Mouse (Mus musculus) forebrain, embryonic 15.5 days (tissue): ENCODE data around the gene Cpn1. TPM values are rescaled to one million over a fixed set of nuclear protein-coding genes. Genes with fewer than 3 reads are reported as not detected.

Experiments
- ATAC-seq: fragments of 200-750 bp; cut with Nextera tagmentation; replicated peaks from 2 replicates; pipeline ENCODE4 v1.8.0; 2017; ENCODE audit warnings: mild to moderate bottlenecking, moderate TSS enrichment, moderate library complexity
- H3K27ac ChIP-seq: fragments of 300-500 bp; sonication (generic); replicated peaks from 2 replicates; pipeline ENCODE4 v1.5.1; 2015; ENCODE audit warnings: mild to moderate bottlenecking, inconsistent platforms
- H3K27me3 ChIP-seq: fragments of 300-500 bp; sonication (generic); 2 replicates; pipeline ENCODE4 v1.6.1; 2015; ENCODE audit warnings: inconsistent platforms
- H3K36me3 ChIP-seq: fragments of 300-500 bp; sonication (generic); 2 replicates; pipeline ENCODE4 v1.6.1; 2015; ENCODE audit warnings: mild to moderate bottlenecking, inconsistent platforms
- H3K4me1 ChIP-seq: fragments of 300-500 bp; sonication (generic); 2 replicates; pipeline ENCODE4 v1.6.1; 2015; ENCODE audit warnings: inconsistent platforms
- H3K4me2 ChIP-seq: fragments of 300-500 bp; sonication (generic); replicated peaks from 2 replicates; pipeline ENCODE4 v1.6.1; 2015; ENCODE audit warnings: mild to moderate bottlenecking, inconsistent platforms
- H3K4me3 ChIP-seq: fragments of 300-500 bp; sonication (generic); 2 replicates; pipeline ENCODE4 v1.5.1; 2015; ENCODE audit warnings: mild to moderate bottlenecking, inconsistent platforms
- H3K9ac ChIP-seq: fragments of 300-500 bp; sonication (generic); replicated peaks from 2 replicates; pipeline ENCODE4 v1.6.1; 2015; ENCODE audit warnings: mild to moderate bottlenecking, inconsistent platforms
- H3K9me3 ChIP-seq: fragments of 300-500 bp; sonication (generic); 2 replicates; pipeline ENCODE4 v1.6.1; 2016; ENCODE audit warnings: inconsistent platforms
- WGBS: fragments of 180-500 bp; shearing (Covaris S2); methylation state at CpG from one replicate; pipeline ENCODE4 v1.1.7; 2015; ENCODE audit warnings: mixed read lengths; 5-methylcytosine and 5-hydroxymethylcytosine counted together
- polyA plus RNA-seq: library from polyadenylated mRNA; unstranded; fragments of >200 nt; fragmentation: Nextera tagmentation; extraction: Ambion mirVana; gene quantifications from 2 replicates; pipeline ENCODE4 v1.2.1, GENCODE M21; 2015

The Cpn1 gene
- polyA plus RNA-seq, 1 experiment from 2014 or later: 0.36 TPM

DNA sequence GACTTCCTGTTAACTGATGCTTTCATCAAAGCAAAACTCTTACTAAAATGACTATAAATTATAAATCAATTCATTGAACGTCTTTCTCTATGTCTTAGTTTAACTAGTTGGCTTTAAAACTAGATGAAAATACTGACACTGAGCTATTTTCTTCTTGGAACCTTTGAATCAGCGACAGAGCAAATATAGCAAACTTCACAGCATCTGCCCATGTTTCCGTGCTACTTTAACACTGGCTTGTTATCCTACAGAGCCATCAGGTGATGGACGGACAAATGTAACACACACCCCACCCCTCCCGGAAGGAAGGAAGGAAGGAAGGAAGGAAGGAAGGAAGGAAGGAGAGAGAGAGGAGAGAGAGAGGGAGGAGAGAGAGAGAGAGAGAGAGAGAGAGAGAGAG, 58.4 kb downstream of the Cpn1 start:
- WGBS: 80% methylated on average over 5 of the region's 5 CpGs
- no peaks in the 10 kb centered on the region for H3K9me3 ChIP-seq
- no peak overlapping the region for H3K4me2 ChIP-seq
- H3K27ac ChIP-seq: no peak overlapping the region
- no peaks in the 10 kb centered on the region for H3K36me3 ChIP-seq
- peaks cover 8% of the 10 kb centered on the region; the same call in 1 of the 2 replicates for H3K4me1 ChIP-seq
- ATAC-seq: no peak
- no peaks in the 10 kb centered on the region for H3K27me3 ChIP-seq
- H3K9ac ChIP-seq: no peak overlapping the region
- H3K4me3 ChIP-seq: no peak overlapping the region

DNA sequence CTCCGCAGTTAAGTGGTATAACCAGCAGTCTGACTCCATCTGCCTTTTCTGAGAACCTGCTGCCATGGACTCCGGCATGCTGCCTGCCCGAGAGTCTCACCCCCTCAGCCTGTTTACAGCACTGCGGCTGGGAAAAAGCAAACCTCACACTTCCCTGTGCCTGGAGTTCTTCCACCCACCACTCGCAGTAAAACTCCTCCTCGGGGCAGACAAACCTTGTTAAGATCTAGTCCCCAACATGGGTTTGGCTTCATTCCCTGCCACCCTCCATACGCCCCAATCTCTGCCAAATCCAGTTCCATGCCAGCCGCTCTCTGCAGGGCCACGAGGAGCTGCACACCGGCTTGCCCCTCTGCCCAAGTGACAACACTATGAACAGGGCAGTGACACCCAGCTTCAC, 59.3 kb downstream of the Cpn1 start:
- no peaks in the 10 kb centered on the region for H3K9me3 ChIP-seq
- ATAC-seq: no peak; the same call in 1 of the 2 replicates
- 46% methylated on average over 10 of the region's 10 CpGs for WGBS
- no peaks in the 10 kb centered on the region for H3K36me3 ChIP-seq
- H3K9ac ChIP-seq: no peak overlapping the region
- no peaks in the 10 kb centered on the region for H3K27me3 ChIP-seq
- H3K4me3 ChIP-seq: no peak overlapping the region
- H3K4me1 ChIP-seq: peaks cover 8% of the 10 kb centered on the region; the same call in 1 of the 2 replicates
- H3K4me2 ChIP-seq: no peak overlapping the region
- no peak overlapping the region for H3K27ac ChIP-seq

DNA sequence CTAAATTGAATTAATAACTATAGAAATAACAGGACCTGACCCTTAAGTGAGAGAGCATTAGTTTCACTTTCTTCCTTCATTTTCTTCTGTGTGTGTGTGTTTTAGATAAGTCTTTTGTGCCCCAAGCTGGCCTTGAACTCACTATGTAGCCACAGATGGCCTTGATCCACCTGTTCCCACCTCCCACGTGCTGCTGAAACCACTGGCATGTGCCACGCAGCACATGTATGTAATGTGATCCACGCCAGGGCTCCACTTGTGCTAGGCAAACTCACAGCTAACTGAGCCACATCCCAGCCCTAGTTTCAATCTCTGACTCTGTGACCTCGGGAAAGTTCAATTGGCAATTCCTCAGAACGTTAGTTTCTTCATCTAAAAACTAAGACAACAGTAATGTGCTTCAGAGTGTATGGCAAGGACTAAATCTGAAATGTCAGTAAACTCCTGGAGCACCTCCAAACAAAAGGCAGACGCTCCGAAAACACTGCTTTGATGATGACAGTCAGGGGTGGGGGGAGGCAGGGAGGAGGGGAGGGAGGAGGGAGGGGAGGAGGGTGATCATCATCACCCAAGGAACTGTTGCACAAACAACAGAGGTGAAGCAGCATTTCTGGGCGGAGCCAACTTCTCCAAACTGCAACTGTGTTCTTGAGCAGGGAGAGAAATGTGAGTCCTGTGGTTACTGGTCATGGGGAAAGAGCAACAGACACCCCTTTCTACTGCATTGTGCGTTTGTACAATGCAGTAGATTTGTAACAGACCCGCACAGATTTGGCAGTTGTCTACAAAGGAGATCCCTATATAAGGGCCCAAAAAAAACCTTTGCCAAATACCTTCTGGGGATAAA, 60.0 kb downstream of the Cpn1 start:
- no peak for ATAC-seq
- WGBS: 74% methylated on average over 10 of the region's 10 CpGs
- H3K4me1 ChIP-seq: peaks cover 8% of the 10 kb centered on the region; the same call in 1 of the 2 replicates

DNA sequence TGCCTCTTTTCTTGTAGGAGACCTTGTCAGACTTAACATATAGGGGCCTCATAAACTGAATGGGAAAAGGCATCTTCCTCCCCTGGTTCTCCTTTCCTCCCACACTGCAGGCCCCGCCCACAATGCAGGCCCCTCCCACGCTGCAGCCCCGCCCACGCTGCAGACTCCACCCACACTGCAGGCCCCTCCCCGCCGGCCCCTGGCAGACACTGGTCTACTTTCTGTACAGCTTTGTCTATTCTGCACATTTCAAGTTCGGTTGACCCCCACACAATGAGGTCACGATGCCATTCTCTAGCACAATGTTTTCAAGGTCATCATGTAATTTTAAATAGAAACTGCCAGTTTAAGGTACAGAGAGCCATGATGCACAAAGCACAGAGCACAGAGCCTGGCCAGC, 62.0 kb downstream of the Cpn1 start:
- no peak for ATAC-seq
- no peaks in the 10 kb centered on the region for H3K27me3 ChIP-seq
- no peaks in the 10 kb centered on the region for H3K9me3 ChIP-seq
- no peak overlapping the region for H3K27ac ChIP-seq
- H3K36me3 ChIP-seq: no peaks in the 10 kb centered on the region
- H3K4me2 ChIP-seq: no peak overlapping the region
- H3K4me3 ChIP-seq: no peak overlapping the region
- H3K4me1 ChIP-seq: peaks cover 8% of the 10 kb centered on the region; the same call in 1 of the 2 replicates
- 79% methylated on average over 7 of the region's 8 CpGs for WGBS
- H3K9ac ChIP-seq: no peak overlapping the region

More for the DNA sequence above, 60.0 kb downstream of the Cpn1 start:
- no peak overlapping the region for H3K27ac ChIP-seq
- no peaks in the 10 kb centered on the region for H3K9me3 ChIP-seq
- no peak overlapping the region for H3K9ac ChIP-seq
- no peaks in the 10 kb centered on the region for H3K27me3 ChIP-seq
- no peak overlapping the region for H3K4me2 ChIP-seq
- H3K36me3 ChIP-seq: no peaks in the 10 kb centered on the region
- H3K4me3 ChIP-seq: no peak overlapping the region

DNA sequence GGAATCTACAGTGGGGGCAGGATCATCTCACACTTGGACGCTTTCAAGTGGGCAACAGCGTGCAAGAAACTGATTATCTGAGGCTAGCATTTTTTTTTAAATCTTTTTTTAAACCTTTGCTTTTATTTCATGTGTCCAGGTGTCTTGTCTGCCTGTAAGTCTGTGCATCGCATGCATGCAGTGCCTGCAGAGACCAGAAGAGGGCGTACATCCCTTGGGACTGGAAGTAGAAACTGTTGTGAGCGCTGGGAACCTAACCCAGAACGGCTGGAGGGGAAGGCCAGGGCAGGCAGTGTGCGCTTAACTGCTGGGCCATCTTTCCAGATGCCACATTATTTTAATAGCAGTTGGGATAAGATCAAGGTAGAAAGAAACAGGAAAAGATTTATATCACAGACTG, 63.4 kb downstream of the Cpn1 start:
- Histone ChIP-seq H3K4me1 (peaks cover 8% of the 10 kb centered on the region; the same call in 1 of the 2 replicates), H3K36me3 (no peaks in the 10 kb centered on the region), H3K9ac (no peak overlapping the region), H3K4me3 (no peak overlapping the region), H3K27ac (no peak overlapping the region), H3K9me3 (no peaks in the 10 kb centered on the region), H3K27me3 (no peaks in the 10 kb centered on the region), H3K4me2 (no peak overlapping the region)
- no peak for ATAC-seq
- 92% methylated on average over 7 of the region's 7 CpGs for WGBS

DNA sequence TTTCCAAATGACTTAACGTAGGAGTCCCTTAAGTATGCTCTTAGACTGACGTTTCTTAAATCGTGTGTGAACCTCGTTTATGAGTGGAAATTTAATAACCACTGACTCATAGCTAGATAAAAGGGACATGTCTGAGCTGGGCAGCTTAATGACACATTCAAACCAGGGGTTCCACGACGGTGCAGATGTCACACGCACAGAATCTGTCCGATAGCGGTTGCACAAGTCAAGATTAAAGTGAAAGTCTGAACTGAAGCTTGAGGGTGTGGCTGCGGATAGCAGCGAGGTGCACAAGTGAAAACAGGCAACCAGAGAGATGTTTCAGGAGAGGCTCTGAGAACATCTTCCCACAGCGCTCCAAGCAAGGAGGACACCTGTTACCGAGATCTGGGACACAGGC, 64.9 kb downstream of the Cpn1 start:
- Histone ChIP-seq H3K9me3 (no peaks in the 10 kb centered on the region), H3K36me3 (no peaks in the 10 kb centered on the region), H3K9ac (no peak overlapping the region), H3K4me1 (no peaks in the 10 kb centered on the region), H3K27ac (no peak overlapping the region), H3K4me2 (no peak overlapping the region), H3K4me3 (no peak overlapping the region), H3K27me3 (no peaks in the 10 kb centered on the region)
- no peak for ATAC-seq
- WGBS: 57% methylated on average over 13 of the region's 13 CpGs

DNA sequence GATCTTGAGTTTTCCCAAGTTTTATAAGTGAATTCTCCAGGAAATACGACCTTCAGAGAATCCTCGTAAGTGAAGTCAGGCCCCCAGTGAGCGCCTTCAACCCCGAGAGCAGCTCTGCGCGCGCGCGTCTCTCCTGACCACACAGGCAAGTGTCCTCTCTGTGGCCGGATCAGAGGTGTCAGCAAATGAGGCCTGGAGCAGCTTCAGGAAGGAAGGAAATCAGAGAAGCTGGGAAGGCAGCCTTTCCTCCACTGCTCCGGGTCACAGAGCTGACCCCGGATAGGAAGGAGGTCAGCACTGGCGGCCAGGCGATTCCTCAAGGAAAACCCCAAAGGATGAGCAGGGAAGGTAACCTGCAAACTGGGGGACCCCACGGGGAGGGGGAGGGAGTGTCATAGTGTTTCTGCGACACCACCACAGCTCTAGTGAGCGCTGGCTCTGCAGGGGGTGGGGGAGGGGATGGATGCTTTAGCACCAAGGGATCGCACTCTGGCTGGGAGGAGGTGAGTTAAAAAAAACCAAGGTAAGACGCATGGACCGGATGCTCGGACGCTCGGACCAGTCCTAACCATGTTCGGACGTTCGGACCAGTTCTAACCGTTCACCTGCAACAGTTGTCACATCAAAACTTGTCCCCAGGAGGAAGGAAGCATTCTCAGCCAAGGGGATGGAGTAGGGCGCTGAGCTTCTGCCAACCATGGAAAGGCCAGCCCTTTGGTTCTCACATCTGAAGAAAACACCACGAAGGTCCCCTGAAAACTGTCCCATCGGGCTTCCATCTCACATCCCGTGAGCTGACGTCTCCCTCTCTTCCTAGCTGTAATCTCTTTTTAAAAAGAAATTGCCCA, 65.7 kb downstream of the Cpn1 start:
- Histone ChIP-seq H3K27me3 (no peaks in the 10 kb centered on the region), H3K4me2 (no peak overlapping the region), H3K4me1 (no peaks in the 10 kb centered on the region), H3K9ac (no peak overlapping the region), H3K27ac (no peak overlapping the region), H3K4me3 (no peak overlapping the region), H3K36me3 (no peaks in the 10 kb centered on the region), H3K9me3 (no peaks in the 10 kb centered on the region)
- WGBS: 24% methylated on average over 32 of the region's 32 CpGs
- no peak for ATAC-seq

DNA sequence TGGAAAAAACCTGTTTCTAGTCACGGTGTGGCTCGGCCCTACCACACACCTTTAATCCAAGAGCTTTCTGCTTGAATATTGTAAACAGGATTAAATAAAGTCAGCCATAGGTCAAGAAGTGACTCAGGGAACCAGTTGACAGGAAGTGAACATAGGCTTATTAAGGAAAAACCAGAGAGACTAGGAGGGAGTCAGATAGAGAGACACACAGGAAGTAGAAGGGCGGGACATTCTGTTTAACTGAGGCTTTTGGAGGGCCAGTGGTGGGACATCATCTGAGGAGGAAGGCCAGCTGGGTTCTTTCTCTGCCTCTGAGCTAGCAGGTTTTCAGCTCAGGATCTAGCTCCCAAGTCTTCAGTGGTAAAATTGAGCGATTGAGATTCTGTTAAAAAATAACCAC, 66.5 kb downstream of the Cpn1 start:
- no peak overlapping the region for H3K4me3 ChIP-seq
- no peaks in the 10 kb centered on the region for H3K36me3 ChIP-seq
- no peaks in the 10 kb centered on the region for H3K27me3 ChIP-seq
- ATAC-seq: no peak
- H3K4me1 ChIP-seq: no peaks in the 10 kb centered on the region
- H3K4me2 ChIP-seq: no peak overlapping the region
- H3K9ac ChIP-seq: no peak overlapping the region
- WGBS: 91% methylated on average over 4 of the region's 4 CpGs
- no peak overlapping the region for H3K27ac ChIP-seq
- no peaks in the 10 kb centered on the region for H3K9me3 ChIP-seq

DNA sequence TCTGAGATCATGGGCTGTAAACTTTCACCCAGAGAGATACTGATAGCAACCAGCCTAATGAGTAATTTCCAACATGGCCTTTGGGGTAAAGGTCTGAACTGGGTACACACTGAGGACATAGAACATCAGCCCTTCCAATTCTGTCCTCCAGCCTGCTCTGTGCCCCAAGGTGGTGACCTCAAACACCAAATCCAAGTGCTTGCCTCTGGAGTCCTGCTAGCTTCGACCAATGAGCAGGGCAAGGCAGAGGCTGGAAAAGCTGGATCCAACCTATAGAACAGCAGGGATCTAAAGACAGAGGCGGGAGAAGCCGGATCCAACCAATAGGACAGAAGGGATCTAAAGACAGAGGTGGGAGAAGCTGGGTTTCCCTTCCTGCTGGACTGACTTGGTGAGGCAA, 67.5 kb downstream of the Cpn1 start:
- H3K9ac ChIP-seq: no peak overlapping the region
- no peaks in the 10 kb centered on the region for H3K4me1 ChIP-seq
- no peaks in the 10 kb centered on the region for H3K27me3 ChIP-seq
- whole genome bisulfite sequencing: 84% methylated on average over 3 of the region's 3 CpGs
- no peak overlapping the region for H3K4me3 ChIP-seq
- H3K4me2 ChIP-seq: no peak overlapping the region
- no peak for ATAC-seq
- H3K36me3 ChIP-seq: no peaks in the 10 kb centered on the region
- no peak overlapping the region for H3K27ac ChIP-seq
- no peaks in the 10 kb centered on the region for H3K9me3 ChIP-seq

DNA sequence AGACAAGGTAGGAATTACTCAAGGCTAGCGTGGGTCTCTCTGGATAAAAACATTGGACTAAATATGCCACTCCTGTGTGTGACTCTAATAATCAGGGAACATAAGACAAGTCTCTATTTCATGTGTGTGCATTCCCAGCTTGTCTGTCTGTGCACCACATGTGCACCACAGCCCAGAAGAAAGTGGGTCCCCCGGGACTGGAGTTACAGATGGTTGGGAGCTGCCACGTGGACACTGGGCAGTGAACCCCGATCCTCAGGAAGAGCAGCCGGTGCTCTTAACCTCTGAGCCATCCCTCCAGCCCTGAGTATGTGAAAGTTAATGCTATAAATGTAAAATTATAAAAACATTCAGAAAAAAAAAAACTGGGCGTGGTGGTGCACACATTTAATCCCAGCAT, 68.6 kb downstream of the Cpn1 start:
- 88% methylated on average over 6 of the region's 6 CpGs for whole genome bisulfite sequencing
- Histone ChIP-seq H3K27ac (no peak overlapping the region), H3K4me1 (no peaks in the 10 kb centered on the region), H3K9me3 (no peaks in the 10 kb centered on the region), H3K9ac (no peak overlapping the region), H3K36me3 (no peaks in the 10 kb centered on the region), H3K27me3 (no peaks in the 10 kb centered on the region), H3K4me2 (no peak overlapping the region), H3K4me3 (no peak overlapping the region)
- ATAC-seq: no peak

DNA sequence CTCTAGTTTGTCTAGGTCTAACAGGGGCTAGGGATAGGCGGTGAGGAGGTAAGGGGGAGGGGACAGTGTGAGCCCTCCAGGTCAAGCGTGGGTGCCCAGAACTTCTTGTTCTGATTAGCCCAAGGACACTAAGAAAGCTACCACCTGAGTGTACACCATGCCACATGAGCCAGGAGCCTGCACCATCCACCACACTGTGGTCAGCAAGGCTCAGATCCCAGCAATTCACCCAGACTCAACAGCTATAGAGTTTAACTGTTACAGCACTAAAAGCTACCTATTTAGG, 69.0 kb downstream of the Cpn1 start:
- Histone ChIP-seq H3K9me3 (no peaks in the 10 kb centered on the region), H3K27ac (no peak overlapping the region), H3K27me3 (no peaks in the 10 kb centered on the region), H3K9ac (no peak overlapping the region), H3K36me3 (no peaks in the 10 kb centered on the region), H3K4me2 (no peak overlapping the region), H3K4me3 (no peak overlapping the region), H3K4me1 (no peaks in the 10 kb centered on the region)
- ATAC-seq: no peak
- WGBS: 80% methylated on average over 2 of the region's 2 CpGs

DNA sequence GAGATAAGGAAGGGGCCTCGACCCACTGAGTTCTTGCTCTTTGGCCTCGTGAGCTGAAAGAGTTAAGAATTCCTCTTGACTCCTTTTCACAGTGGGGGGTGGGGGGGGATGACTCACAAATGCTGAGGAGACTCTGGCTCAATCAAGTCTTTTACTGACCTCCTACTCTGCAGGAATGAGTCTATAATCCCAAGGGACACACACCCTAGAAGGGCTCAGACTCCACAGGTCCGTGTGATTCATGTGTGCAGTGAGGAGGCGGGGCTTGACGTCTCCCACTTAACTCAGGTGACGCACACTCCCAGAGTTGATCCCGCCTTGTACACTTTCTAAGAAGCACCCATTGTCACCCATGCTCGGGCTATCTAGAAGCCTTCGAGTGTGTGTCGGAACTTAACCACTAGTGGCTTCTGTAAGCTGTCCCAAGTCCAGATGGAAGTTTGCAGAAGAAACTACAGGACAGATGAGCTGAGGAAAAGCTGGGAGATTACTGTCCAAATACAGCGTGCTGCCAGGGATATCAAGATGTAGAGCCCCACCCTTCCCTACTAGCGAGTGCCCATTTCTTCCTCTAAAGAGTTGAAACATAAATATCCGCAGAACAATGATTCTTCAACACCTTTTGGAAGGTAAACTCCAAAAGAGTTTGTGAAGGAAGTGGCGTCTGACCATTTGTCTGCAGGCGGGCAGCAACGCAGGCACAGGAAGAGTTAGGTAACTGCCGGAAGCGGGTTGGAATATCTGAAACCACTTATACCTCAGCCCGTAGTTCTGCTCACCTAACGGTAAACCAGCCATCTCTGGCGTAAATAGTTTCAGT, 69.6 kb downstream of the Cpn1 start:
- WGBS: 69% methylated on average over 21 of the region's 21 CpGs
- no peaks in the 10 kb centered on the region for H3K9me3 ChIP-seq
- H3K9ac ChIP-seq: no peak overlapping the region
- H3K27me3 ChIP-seq: no peaks in the 10 kb centered on the region
- H3K4me1 ChIP-seq: no peaks in the 10 kb centered on the region
- H3K4me2 ChIP-seq: no peak overlapping the region
- ATAC-seq: no peak
- H3K27ac ChIP-seq: no peak overlapping the region
- H3K4me3 ChIP-seq: no peak overlapping the region
- no peaks in the 10 kb centered on the region for H3K36me3 ChIP-seq
